Mouse (Mus musculus): ENCODE results near the gene Glrx5.

GRCm38 (mm10) chr12:105016639-105017038 lies 15.8 kb upstream of the Glrx5 start:
- TF ChIP-seq CTCF (IDR thresholded peaks at IDR 0.05; ENCODE audit: low read depth), result no peak
- no peak for TF ChIP-seq EP300 (IDR thresholded peaks at IDR 0.05; ENCODE audit: low read depth)

Measured in liver, postnatal 0 days (tissue).